Mouse (Mus musculus) bone marrow, adult 2 months (tissue): ENCODE data around the gene Ankrd28.

Experiments
- CTCF ChIP-seq: fragments of 200-500 bp; IDR thresholded peaks from 2 replicates; pipeline ENCODE4 v1.5.1; 2011; ENCODE audit warnings: low read length, control low read depth; ENCODE audit not compliant: control insufficient read depth, insufficient read depth
- POLR2A ChIP-seq: fragments of 200-500 bp; IDR thresholded peaks from 2 replicates; pipeline ENCODE4 v1.6.1; 2011; ENCODE audit warnings: low read depth, mild to moderate bottlenecking, control low read depth, low read length, borderline replicate concordance; ENCODE audit not compliant: control insufficient read depth

DNA sequence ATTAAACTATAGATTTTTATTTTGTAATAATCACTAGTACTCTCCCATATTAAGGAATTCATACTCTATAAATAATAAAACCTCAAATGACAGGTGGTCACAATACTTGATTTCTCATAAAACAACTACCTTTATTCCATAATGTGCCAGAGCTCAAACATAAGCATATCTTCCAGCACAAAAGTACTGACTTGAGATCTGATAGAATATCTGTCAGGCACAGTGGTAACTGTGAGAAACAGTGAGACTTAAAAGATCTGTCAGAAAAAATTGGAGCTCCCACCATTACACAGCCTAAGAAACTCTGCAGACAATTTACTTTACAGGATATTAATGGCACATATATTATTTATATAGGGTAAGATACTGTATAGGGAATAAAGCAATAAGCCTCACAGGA, 114.8 kb downstream of the Ankrd28 start:
- TF ChIP-seq POLR2A (no peak), CTCF (no peak)
